Mouse (Mus musculus) testis, adult 2 months (tissue): ENCODE measurements at regions not wholly inside any gene's neighbourhood (a gene's known extent, or its start where the extent isn't known, plus 50 kb on each side); places are given as distances from the start of the nearest gene placed in this dataset.

Experiments
- CTCF ChIP-seq: fragments of 200-500 bp; IDR thresholded peaks from 2 replicates; pipeline ENCODE4 v1.5.1; 2012; ENCODE audit warnings: low read depth, mild to moderate bottlenecking, inconsistent platforms, low read length, moderate library complexity; ENCODE audit not compliant: control insufficient read depth, insufficient read depth, insufficient replicate concordance
- POLR2A ChIP-seq: fragments of 200-500 bp; IDR thresholded peaks from 2 replicates; pipeline ENCODE4 v1.6.1; 2012; ENCODE audit warnings: low read depth, mild to moderate bottlenecking, inconsistent platforms, low read length, moderate library complexity; ENCODE audit not compliant: control insufficient read depth

GRCm38 (mm10) chr1:137136156-137136555, 175.9 kb upstream of the Nr5a2 start:
- TF ChIP-seq CTCF (no peak), POLR2A (no peak)
